Mouse (Mus musculus) limb, embryonic 13.5 days (tissue): ENCODE measurements around the gene Slc25a26. TPM values are rescaled to one million over a fixed set of nuclear protein-coding genes. Genes with fewer than 3 reads are reported as not detected.

Source experiments
- ATAC-seq: fragments of 200-750 bp; cut with Nextera tagmentation; 2 replicates; pipeline ENCODE4 v1.8.0; 2017; ENCODE audit warnings: low read depth, moderate number of reproducible peaks, moderate TSS enrichment; ENCODE audit not compliant: low FRiP score
- H3K27ac ChIP-seq: fragments of 300-500 bp; sonication (generic); 2 replicates; pipeline ENCODE4 v1.5.1; 2015; ENCODE audit warnings: inconsistent platforms, mild to moderate bottlenecking, moderate library complexity
- H3K27me3 ChIP-seq: fragments of 300-500 bp; sonication (generic); 2 replicates; pipeline ENCODE4 v1.6.1; 2015; ENCODE audit warnings: mild to moderate bottlenecking, inconsistent platforms
- H3K36me3 ChIP-seq: fragments of 300-500 bp; sonication (generic); 2 replicates; pipeline ENCODE4 v1.6.1; 2015; ENCODE audit warnings: inconsistent platforms, mild to moderate bottlenecking, moderate library complexity
- H3K4me1 ChIP-seq: fragments of 300-500 bp; sonication (generic); 2 replicates; pipeline ENCODE4 v1.6.1; 2015; ENCODE audit warnings: inconsistent platforms
- H3K4me2 ChIP-seq: fragments of 300-500 bp; sonication (generic); replicated peaks from 2 replicates; pipeline ENCODE4 v1.6.1; 2015; ENCODE audit warnings: inconsistent platforms, mild to moderate bottlenecking, moderate library complexity
- H3K4me3 ChIP-seq: fragments of 300-500 bp; sonication (generic); 2 replicates; pipeline ENCODE4 v1.5.1; 2015; ENCODE audit warnings: moderate library complexity, mild to moderate bottlenecking, inconsistent platforms
- H3K9ac ChIP-seq: fragments of 300-500 bp; sonication (generic); 2 replicates; pipeline ENCODE4 v1.6.1; 2015; ENCODE audit warnings: mild to moderate bottlenecking, inconsistent platforms
- H3K9me3 ChIP-seq: fragments of 300-500 bp; sonication (generic); 2 replicates; pipeline ENCODE4 v1.6.1; 2016; ENCODE audit warnings: inconsistent platforms
- WGBS: fragments of 180-500 bp; shearing (Covaris S2); methylation state at CpG from one replicate; pipeline ENCODE4 v1.1.7; 2015; 5-methylcytosine and 5-hydroxymethylcytosine counted together
- polyA plus RNA-seq: library from polyadenylated mRNA; unstranded; fragments of >200 nt; fragmentation: Nextera tagmentation; extraction: Ambion mirVana; gene quantifications from 2 replicates; pipeline ENCODE4 v1.2.1, GENCODE M21; 2015

The Slc25a26 gene
- polyA plus RNA-seq, 1 experiment from 2014 or later: 7.7 TPM

- no peaks in the 10 kb centered on the region for H3K27me3 ChIP-seq
- H3K9me3 ChIP-seq: no peaks in the 10 kb centered on the region; the same call in 1 of the 2 replicates
- WGBS: 9% methylated on average over 8 of the region's 8 CpGs
- H3K36me3 ChIP-seq: no peaks in the 10 kb centered on the region
- no peak overlapping the region for H3K4me3 ChIP-seq
- H3K4me2 ChIP-seq: peak overlapping the region; percentile 29
- H3K4me1 ChIP-seq: peaks cover 48% of the 10 kb centered on the region
- H3K9ac ChIP-seq: no peak overlapping the region
- peak overlapping the region; percentile 45; the same call in 1 of the 2 replicates for H3K27ac ChIP-seq
- ATAC-seq: peak; percentile 92
Observed at GRCm38 (mm10) chr6:94592243-94592642, 92.1 kb downstream of the Slc25a26 start.

DNA sequence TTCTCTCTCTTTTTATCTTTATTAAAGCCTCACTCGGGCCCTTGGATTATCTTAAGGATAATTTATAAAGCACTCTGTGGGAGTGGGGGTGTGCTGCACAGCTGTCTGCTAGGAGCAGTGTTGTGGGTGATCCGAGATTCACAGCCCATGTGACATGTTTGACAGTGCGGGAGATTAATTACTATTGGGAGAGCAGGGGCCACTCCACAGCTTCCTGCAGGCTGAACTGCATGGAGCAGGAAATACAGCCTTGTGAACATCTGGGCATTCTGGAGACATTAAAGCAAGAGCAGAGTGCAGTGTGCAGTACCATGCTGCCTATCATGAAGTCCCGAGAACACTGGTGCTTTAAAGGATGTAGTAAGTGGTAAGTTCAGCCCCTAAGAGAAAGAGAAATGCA is 92.6 kb downstream of the Slc25a26 start:
- H3K4me3 ChIP-seq: no peak overlapping the region
- H3K27ac ChIP-seq: peak overlapping the region; percentile 45; the same call in 1 of the 2 replicates
- H3K9ac ChIP-seq: no peak overlapping the region
- peak overlapping the region; percentile 29 for H3K4me2 ChIP-seq
- no peaks in the 10 kb centered on the region for H3K27me3 ChIP-seq
- no peaks in the 10 kb centered on the region; the same call in 1 of the 2 replicates for H3K9me3 ChIP-seq
- peak; percentile 74 for ATAC-seq
- peaks cover 48% of the 10 kb centered on the region for H3K4me1 ChIP-seq
- WGBS: 2% methylated on average over 4 of the region's 4 CpGs
- H3K36me3 ChIP-seq: no peaks in the 10 kb centered on the region

- no peaks in the 10 kb centered on the region for H3K9me3 ChIP-seq
- WGBS: 58% methylated on average over 6 of the region's 6 CpGs
- no peak overlapping the region for H3K4me3 ChIP-seq
- H3K4me2 ChIP-seq: no peak overlapping the region
- no peak for ATAC-seq
- H3K27me3 ChIP-seq: no peaks in the 10 kb centered on the region
- no peak overlapping the region for H3K9ac ChIP-seq
- H3K27ac ChIP-seq: no peak overlapping the region
- H3K4me1 ChIP-seq: peaks cover 52% of the 10 kb centered on the region
- no peaks in the 10 kb centered on the region for H3K36me3 ChIP-seq
Observed at GRCm38 (mm10) chr6:94594096-94594665, 94.0 kb downstream of the Slc25a26 start.

- peaks cover 52% of the 10 kb centered on the region for H3K4me1 ChIP-seq
- H3K27ac ChIP-seq: no peak overlapping the region
- no peak overlapping the region for H3K9ac ChIP-seq
- no peak for ATAC-seq
- H3K27me3 ChIP-seq: no peaks in the 10 kb centered on the region
- no peak overlapping the region for H3K4me3 ChIP-seq
- H3K36me3 ChIP-seq: peaks cover under 1% of the 10 kb centered on the region; the same call in 1 of the 2 replicates
- H3K9me3 ChIP-seq: no peaks in the 10 kb centered on the region
- WGBS: 76% methylated on average over 11 of the region's 11 CpGs
- no peak overlapping the region for H3K4me2 ChIP-seq
Observed at GRCm38 (mm10) chr6:94594711-94595110, 94.6 kb downstream of the Slc25a26 start.

DNA sequence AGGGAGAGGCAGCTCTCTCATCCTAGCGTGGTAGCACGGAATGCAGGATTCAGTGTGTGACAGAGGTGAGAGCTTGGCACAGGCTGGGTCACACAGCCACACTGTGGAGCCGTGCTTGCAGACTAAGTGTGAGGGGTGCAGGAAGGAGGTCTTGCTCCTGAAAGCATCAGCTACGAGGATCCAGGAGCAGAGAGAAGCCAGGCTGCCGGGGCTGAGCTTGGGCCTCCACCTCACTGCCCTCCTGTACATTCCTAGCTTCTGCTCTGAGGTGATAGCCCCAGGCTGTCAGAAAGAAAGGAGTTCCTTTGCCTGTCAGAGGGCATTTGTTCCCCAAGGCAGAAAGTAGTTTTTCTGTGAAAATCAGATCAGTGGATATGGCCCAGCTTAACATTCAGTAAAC is 95.1 kb downstream of the Slc25a26 start:
- WGBS: 56% methylated on average over 5 of the region's 5 CpGs
- no peak for ATAC-seq
- H3K9ac ChIP-seq: no peak overlapping the region
- H3K4me1 ChIP-seq: peaks cover 52% of the 10 kb centered on the region
- H3K27me3 ChIP-seq: no peaks in the 10 kb centered on the region
- no peaks in the 10 kb centered on the region for H3K9me3 ChIP-seq
- no peak overlapping the region for H3K27ac ChIP-seq
- H3K4me2 ChIP-seq: no peak overlapping the region
- no peak overlapping the region for H3K4me3 ChIP-seq
- H3K36me3 ChIP-seq: peaks cover 5% of the 10 kb centered on the region

GRCm38 (mm10) chr6:94596051-94596760 is 96.1 kb downstream of the Slc25a26 start:
- Histone ChIP-seq H3K9me3 (no peaks in the 10 kb centered on the region), H3K27ac (no peak overlapping the region)
- WGBS: 81% methylated on average over 14 of the region's 14 CpGs

GRCm38 (mm10) chr6:94596761-94597485 is 96.8 kb downstream of the Slc25a26 start:
- WGBS: 65% methylated on average over 10 of the region's 10 CpGs
- H3K27ac ChIP-seq: no peak overlapping the region

More at GRCm38 (mm10) chr6:94596051-94596760, 96.1 kb downstream of the Slc25a26 start:
- H3K4me2 ChIP-seq: no peak overlapping the region
- H3K4me3 ChIP-seq: no peak overlapping the region
- no peak for ATAC-seq
- H3K4me1 ChIP-seq: peaks cover 52% of the 10 kb centered on the region
- no peaks in the 10 kb centered on the region for H3K27me3 ChIP-seq
- H3K9ac ChIP-seq: no peak overlapping the region
- H3K36me3 ChIP-seq: peaks cover 11% of the 10 kb centered on the region

DNA sequence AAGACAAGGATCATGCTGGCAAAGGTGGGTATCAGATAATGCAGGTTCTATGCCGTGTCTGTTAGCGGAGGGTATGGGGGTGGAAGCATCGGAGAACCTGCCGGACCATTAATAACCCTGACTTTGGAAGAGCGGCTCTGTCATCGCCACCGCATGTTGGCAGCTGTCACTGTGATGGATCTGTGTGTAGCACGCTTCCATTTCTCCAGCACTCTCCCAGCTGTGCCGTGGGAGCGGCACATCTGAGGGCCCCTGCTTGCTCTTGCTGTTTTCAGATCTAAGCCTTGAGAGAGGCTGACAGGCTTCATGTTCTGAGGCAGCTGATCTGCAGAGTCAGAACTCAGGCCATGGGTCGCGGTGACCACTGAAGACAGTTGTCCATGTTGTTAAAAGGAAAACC is 98.3 kb downstream of the Slc25a26 start:
- peaks cover 42% of the 10 kb centered on the region for H3K4me1 ChIP-seq
- peak; percentile 34; the same call in 1 of the 2 replicates for ATAC-seq
- no peaks in the 10 kb centered on the region for H3K9me3 ChIP-seq
- no peaks in the 10 kb centered on the region for H3K27me3 ChIP-seq
- 72% methylated on average over 12 of the region's 12 CpGs for WGBS
- H3K4me3 ChIP-seq: no peak overlapping the region
- no peak overlapping the region for H3K27ac ChIP-seq
- H3K4me2 ChIP-seq: no peak overlapping the region
- no peak overlapping the region for H3K9ac ChIP-seq
- H3K36me3 ChIP-seq: peaks cover 25% of the 10 kb centered on the region

More at GRCm38 (mm10) chr6:94596761-94597485, 96.8 kb downstream of the Slc25a26 start:
- no peak for ATAC-seq
- Histone ChIP-seq H3K4me3 (no peak overlapping the region), H3K4me1 (peaks cover 48% of the 10 kb centered on the region), H3K36me3 (peaks cover 15% of the 10 kb centered on the region), H3K9me3 (no peaks in the 10 kb centered on the region), H3K27me3 (no peaks in the 10 kb centered on the region), H3K9ac (no peak overlapping the region), H3K4me2 (no peak overlapping the region)

GRCm38 (mm10) chr6:94599016-94599415 is 98.9 kb downstream of the Slc25a26 start:
- Histone ChIP-seq H3K9me3 (no peaks in the 10 kb centered on the region), H3K27ac (no peak overlapping the region; the same call in 1 of the 2 replicates), H3K9ac (no peak overlapping the region), H3K4me3 (no peak overlapping the region), H3K27me3 (no peaks in the 10 kb centered on the region), H3K36me3 (peaks cover 31% of the 10 kb centered on the region), H3K4me2 (no peak overlapping the region), H3K4me1 (peaks cover 42% of the 10 kb centered on the region)
- WGBS: 91% methylated on average over 13 of the region's 13 CpGs
- ATAC-seq: no peak

- Histone ChIP-seq H3K9me3 (no peaks in the 10 kb centered on the region), H3K36me3 (peaks cover 50% of the 10 kb centered on the region), H3K4me1 (peaks cover 30% of the 10 kb centered on the region), H3K4me3 (no peak overlapping the region), H3K9ac (no peak overlapping the region), H3K27ac (no peak overlapping the region), H3K27me3 (no peaks in the 10 kb centered on the region), H3K4me2 (no peak overlapping the region)
- no peak for ATAC-seq
- WGBS: 86% methylated on average over 5 of the region's 5 CpGs
Observed at GRCm38 (mm10) chr6:94601101-94601500, 101.0 kb downstream of the Slc25a26 start.

- H3K36me3 ChIP-seq: peaks cover 57% of the 10 kb centered on the region
Observed at GRCm38 (mm10) chr6:94601811-94602210, 101.7 kb downstream of the Slc25a26 start.

GRCm38 (mm10) chr6:94604072-94604471 is 103.9 kb downstream of the Slc25a26 start:
- Histone ChIP-seq H3K27me3 (no peaks in the 10 kb centered on the region), H3K4me1 (peaks cover 18% of the 10 kb centered on the region), H3K27ac (no peak overlapping the region), H3K9me3 (no peaks in the 10 kb centered on the region), H3K4me3 (no peak overlapping the region), H3K9ac (no peak overlapping the region), H3K36me3 (peaks cover 79% of the 10 kb centered on the region), H3K4me2 (no peak overlapping the region)
- ATAC-seq: peak; percentile 62
- WGBS: 38% methylated on average over 3 of the region's 3 CpGs

More at GRCm38 (mm10) chr6:94601811-94602210, 101.7 kb downstream of the Slc25a26 start:
- 56% methylated on average over 5 of the region's 5 CpGs for WGBS
- no peaks in the 10 kb centered on the region for H3K27me3 ChIP-seq
- no peaks in the 10 kb centered on the region for H3K9me3 ChIP-seq
- H3K4me2 ChIP-seq: no peak overlapping the region
- peaks cover 22% of the 10 kb centered on the region for H3K4me1 ChIP-seq
- no peak overlapping the region for H3K9ac ChIP-seq
- H3K27ac ChIP-seq: no peak overlapping the region
- no peak overlapping the region for H3K4me3 ChIP-seq
- ATAC-seq: no peak
